Mouse (Mus musculus) liver, embryonic 11.5 days (tissue): Measurements from ENCODE around the gene Rnf24. TPM values are rescaled to one million over a fixed set of nuclear protein-coding genes. Genes with fewer than 3 reads are reported as not detected.

Experiments
- ATAC-seq: fragments of 200-750 bp; cut with Nextera tagmentation; replicated peaks from 2 replicates; pipeline ENCODE4 v1.8.0; 2017; ENCODE audit warnings: moderate number of reproducible peaks, mild to moderate bottlenecking, moderate TSS enrichment, moderate library complexity; ENCODE audit not compliant: low FRiP score
- DNase-seq: peaks from one replicate; pipeline ENCODE4 v3.0.0-alpha.2; 2017; ENCODE audit warnings: low spot score
- H3K27ac ChIP-seq: fragments of 300-500 bp; sonication (generic); 2 replicates; pipeline ENCODE4 v1.5.1; 2014; ENCODE audit warnings: mild to moderate bottlenecking, low read depth, low read length, control low read depth
- H3K27me3 ChIP-seq: fragments of 300-500 bp; sonication (generic); replicated peaks from 2 replicates; pipeline ENCODE4 v1.6.1; 2014; ENCODE audit warnings: low read length, mixed read lengths; ENCODE audit not compliant: control insufficient read depth, insufficient read depth
- H3K36me3 ChIP-seq: fragments of 300-500 bp; sonication (generic); 2 replicates; pipeline ENCODE4 v1.6.1; 2014; ENCODE audit warnings: mild to moderate bottlenecking, low read length, moderate library complexity, mixed read lengths; ENCODE audit not compliant: control insufficient read depth, insufficient read depth
- H3K4me1 ChIP-seq: fragments of 300-500 bp; sonication (generic); replicated peaks from 2 replicates; pipeline ENCODE4 v1.6.1; 2014; ENCODE audit warnings: low read length, mixed read lengths; ENCODE audit not compliant: control insufficient read depth, insufficient read depth
- H3K4me2 ChIP-seq: fragments of 300-500 bp; sonication (generic); 2 replicates; pipeline ENCODE4 v1.6.1; 2014; ENCODE audit warnings: mild to moderate bottlenecking, control low read depth, moderate library complexity
- H3K4me3 ChIP-seq: fragments of 300-500 bp; sonication (generic); 2 replicates; pipeline ENCODE4 v1.5.1; 2014; ENCODE audit warnings: low read depth, low read length, control low read depth
- H3K9ac ChIP-seq: fragments of 300-500 bp; sonication (generic); 2 replicates; pipeline ENCODE4 v1.6.1; 2014; ENCODE audit warnings: low read depth, low read length, control low read depth
- H3K9me3 ChIP-seq: fragments of 300-500 bp; sonication (generic); 2 replicates; pipeline ENCODE4 v1.6.1; 2016; ENCODE audit warnings: low read length, inconsistent platforms, mixed read lengths; ENCODE audit not compliant: control insufficient read depth
- WGBS: fragments of 180-500 bp; shearing (Covaris S2); extraction: QIAGEN DNeasy Blood & Tissue Kit; methylation state at CpG from one replicate; pipeline ENCODE4 v1.1.7; 2014; 5-methylcytosine and 5-hydroxymethylcytosine counted together
- microRNA-seq: library from miRNA; unstranded; fragments of <30 nt; microRNA quantifications from one replicate; pipeline ENCODE4, GENCODE M21; 2017; ENCODE audit warnings: borderline number of aligned reads
- polyA plus RNA-seq: library from polyadenylated mRNA; unstranded; fragments of >200 nt; fragmentation: Nextera tagmentation; extraction: Ambion mirVana; gene quantifications from 2 replicates; pipeline ENCODE4 v1.2.1, GENCODE M21; 2014

Gene Rnf24
- polyA plus RNA-seq, 1 experiment from 2014 or later: 1.2 TPM

- H3K4me2 ChIP-seq: peak overlapping the region; percentile 39
- DNase-seq (no peak), ATAC-seq (no peak)
- peak overlapping the region; percentile 15; the same call in 1 of the 2 replicates for H3K9ac ChIP-seq
- no peaks in the 10 kb centered on the region for H3K36me3 ChIP-seq
- H3K9me3 ChIP-seq: no peaks in the 10 kb centered on the region
- peaks cover 25% of the 10 kb centered on the region for H3K4me1 ChIP-seq
- H3K27me3 ChIP-seq: no peaks in the 10 kb centered on the region
- H3K27ac ChIP-seq: no peak overlapping the region; the same call in 1 of the 2 replicates
- H3K4me3 ChIP-seq: no peak overlapping the region; the same call in 1 of the 2 replicates
- 67% methylated on average over 2 of the region's 2 CpGs for WGBS
Measured at GRCm38 (mm10) chr2:131254329-131254713, 98.4 kb downstream of the Rnf24 start.

GRCm38 (mm10) chr2:131253681-131254328, 98.9 kb downstream of the Rnf24 start:
- Histone ChIP-seq H3K9ac (peak overlapping the region; percentile 15; the same call in 1 of the 2 replicates), H3K4me1 (peaks cover 23% of the 10 kb centered on the region), H3K4me2 (peak overlapping the region; percentile 39), H3K27me3 (no peaks in the 10 kb centered on the region), H3K4me3 (no peak overlapping the region; the same call in 1 of the 2 replicates), H3K9me3 (no peaks in the 10 kb centered on the region), H3K27ac (no peak overlapping the region; the same call in 1 of the 2 replicates), H3K36me3 (no peaks in the 10 kb centered on the region)
- no peak for DNase-seq
- WGBS: 11% methylated on average over 7 of the region's 7 CpGs
- peak; percentile 84 for ATAC-seq

Small RNAs within 50 kb of the gene (microRNA-seq; reads per million reads assigned to microRNA genes)
- 132 reads per million, percentile 51 among the genes with 10 or more reads in this experiment for gene Mir103-2

Other genes starting within 250 kb of the Rnf24 start
- 5.5 TPM in 2 replicates for gene Hspa12b, start 225.6 kb downstream of the Rnf24 start, polyA plus RNA-seq
- not detected in 2 replicates for gene Gm11037, start 219.4 kb downstream of the Rnf24 start, polyA plus RNA-seq
- gene 1700037H04Rik, start 192.8 kb downstream of the Rnf24 start, polyA plus RNA-seq: 130 TPM in 2 replicates
- gene Cenpb, start 172.8 kb downstream of the Rnf24 start, polyA plus RNA-seq: 3.8 and 4.9 TPM in 2 replicates
- 76.4 and 85.4 TPM in 2 replicates for gene Cdc25b, start 165.9 kb downstream of the Rnf24 start, polyA plus RNA-seq
- gene Spef1, start 165.6 kb downstream of the Rnf24 start, polyA plus RNA-seq: 1.3 and 1.5 TPM in 2 replicates
- gene Ap5s1, start 145.8 kb downstream of the Rnf24 start, polyA plus RNA-seq: 18.1 and 19.2 TPM in 2 replicates
- 29.7 and 30.0 TPM in 2 replicates for gene Mavs, start 118.8 kb downstream of the Rnf24 start, polyA plus RNA-seq
- 37.1 and 41.7 TPM in 2 replicates for gene Pank2, start 90.4 kb downstream of the Rnf24 start, polyA plus RNA-seq
- gene Smox, start 138.6 kb upstream of the Rnf24 start, polyA plus RNA-seq: 36.3 and 44.9 TPM in 2 replicates
- gene Adra1d, start 209.4 kb upstream of the Rnf24 start, polyA plus RNA-seq: 1.1 and 1.5 TPM in 2 replicates